Mouse (Mus musculus): ENCODE measurements around the gene Rnf43.

The Rnf43 gene

GRCm38 (mm10) chr11:87662407-87662806 is at the start of gene Rnf43:
Gene Rnf43, plus strand, starts transcription at chr11:87662722.
- peak; percentile 81 for DNase-seq

GRCm38 (mm10) chr11:87613972-87614371 is 48.5 kb upstream of the Rnf43 start:
- no peak for DNase-seq

GRCm38 (mm10) chr11:87615551-87615950 is 47.0 kb upstream of the Rnf43 start:
- DNase-seq: no peak

GRCm38 (mm10) chr11:87615952-87616351 is 46.6 kb upstream of the Rnf43 start:
- no peak for DNase-seq

- DNase-seq: no peak
These were observed 45.6 kb upstream of the Rnf43 start, which contains the start of gene Hsf5 for GRCm38 (mm10) chr11:87616790-87617474. Gene Hsf5, plus strand, starts transcription at chr11:87617164.

- DNase-seq: no peak
These were observed 44.9 kb upstream of the Rnf43 start for GRCm38 (mm10) chr11:87617606-87618005.

- DNase-seq: no peak
These were observed 39.4 kb upstream of the Rnf43 start for GRCm38 (mm10) chr11:87623160-87623559.

- no peak for DNase-seq
These were observed 32.7 kb upstream of the Rnf43 start for GRCm38 (mm10) chr11:87629859-87630258.

- no peak for DNase-seq
These were observed 23.7 kb upstream of the Rnf43 start for GRCm38 (mm10) chr11:87638793-87639192.

GRCm38 (mm10) chr11:87639206-87639605 is 23.3 kb upstream of the Rnf43 start:
- no peak for DNase-seq

GRCm38 (mm10) chr11:87642865-87643264 is 19.7 kb upstream of the Rnf43 start:
- no peak for DNase-seq

GRCm38 (mm10) chr11:87654693-87655092 is 7.8 kb upstream of the Rnf43 start:
- no peak for DNase-seq

GRCm38 (mm10) chr11:87659216-87659615 is 3.3 kb upstream of the Rnf43 start:
- no peak for DNase-seq

- no peak for DNase-seq
These were observed 300 bp downstream of the Rnf43 start for GRCm38 (mm10) chr11:87662822-87663221.

- no peak for DNase-seq
These were observed 1.4 kb downstream of the Rnf43 start for GRCm38 (mm10) chr11:87663948-87664347.

- DNase-seq: peak; percentile 10
These were observed 2.0 kb downstream of the Rnf43 start for GRCm38 (mm10) chr11:87664521-87664920.

GRCm38 (mm10) chr11:87665224-87665623 is 2.7 kb downstream of the Rnf43 start:
- no peak for DNase-seq

- no peak for DNase-seq
These were observed 3.1 kb downstream of the Rnf43 start for GRCm38 (mm10) chr11:87665658-87666057.

GRCm38 (mm10) chr11:87666256-87667035 is 3.9 kb downstream of the Rnf43 start:
- DNase-seq: no peak

GRCm38 (mm10) chr11:87667107-87668090 is 4.9 kb downstream of the Rnf43 start:
- no peak for DNase-seq

- DNase-seq: no peak
These were observed 10.8 kb downstream of the Rnf43 start for GRCm38 (mm10) chr11:87673282-87673681.

GRCm38 (mm10) chr11:87675606-87676005 is 13.1 kb downstream of the Rnf43 start:
- no peak for DNase-seq

- DNase-seq: no peak
These were observed 15.2 kb downstream of the Rnf43 start for GRCm38 (mm10) chr11:87677756-87678155.

Data from layer of hippocampus, adult 9-11 months (tissue).